Mouse (Mus musculus) right cerebral cortex, postnatal 10 days (tissue): ENCODE measurements around the gene Gcnt3.

Source experiments
- DNase-seq, 2 experiments: peaks; one replicate each; pipeline ENCODE4 v3.0.0; 2021; ENCODE audit warnings: low spot score in 2 of 2

Gcnt3 gene

GRCm38 (mm10) chr9:70037988-70038387 is at the start of gene Gcnt3:
Gene Gcnt3 (minus strand): TSS chr9:70038088.
- DNase-seq: no peak

GRCm38 (mm10) chr9:70087379-70087778 is 49.5 kb upstream of the Gcnt3 start:
- no peak for DNase-seq

GRCm38 (mm10) chr9:70086091-70086490 is 48.2 kb upstream of the Gcnt3 start:
- no peak for DNase-seq

GRCm38 (mm10) chr9:70084107-70084506 is 46.2 kb upstream of the Gcnt3 start:
- DNase-seq: peak; percentile 64 to 80

GRCm38 (mm10) chr9:70082357-70083204 is 44.7 kb upstream of the Gcnt3 start:
- no peak for DNase-seq

GRCm38 (mm10) chr9:70081767-70082166 is 43.9 kb upstream of the Gcnt3 start:
- DNase-seq: no peak

GRCm38 (mm10) chr9:70080976-70081375 is 43.1 kb upstream of the Gcnt3 start:
- no peak for DNase-seq

- no peak for DNase-seq
These were observed 42.3 kb upstream of the Gcnt3 start for GRCm38 (mm10) chr9:70080027-70080800.

- no peak for DNase-seq
These were observed 40.1 kb upstream of the Gcnt3 start for GRCm38 (mm10) chr9:70078034-70078433.

GRCm38 (mm10) chr9:70077170-70077569 is 39.3 kb upstream of the Gcnt3 start:
- DNase-seq: no peak

GRCm38 (mm10) chr9:70072387-70072786 is 34.5 kb upstream of the Gcnt3 start:
- no peak for DNase-seq

GRCm38 (mm10) chr9:70069961-70070435 is 32.1 kb upstream of the Gcnt3 start:
- DNase-seq: no peak

GRCm38 (mm10) chr9:70067497-70067896 is 29.6 kb upstream of the Gcnt3 start:
- no peak for DNase-seq

- no peak for DNase-seq
These were observed 24.1 kb upstream of the Gcnt3 start for GRCm38 (mm10) chr9:70062012-70062411.

- DNase-seq: no peak
These were observed 15.5 kb upstream of the Gcnt3 start for GRCm38 (mm10) chr9:70053411-70053810.

GRCm38 (mm10) chr9:70052730-70053129 is 14.8 kb upstream of the Gcnt3 start:
- DNase-seq: no peak

GRCm38 (mm10) chr9:70049839-70050238 is 12.0 kb upstream of the Gcnt3 start:
- no peak for DNase-seq

- DNase-seq: no peak
These were observed 11.5 kb upstream of the Gcnt3 start for GRCm38 (mm10) chr9:70049416-70049783.

GRCm38 (mm10) chr9:70048751-70049415 is 11.0 kb upstream of the Gcnt3 start:
- no peak for DNase-seq

GRCm38 (mm10) chr9:70048280-70048679 is 10.4 kb upstream of the Gcnt3 start:
- DNase-seq: no peak

GRCm38 (mm10) chr9:70047839-70048238 is 10.0 kb upstream of the Gcnt3 start:
- DNase-seq: no peak

- DNase-seq: no peak
These were observed 8.4 kb upstream of the Gcnt3 start for GRCm38 (mm10) chr9:70046255-70046654.
